Mouse (Mus musculus) cerebellum, adult 2 months (tissue): ENCODE measurements around the gene Brca2. TPM values are rescaled to one million over a fixed set of nuclear protein-coding genes. Genes with fewer than 3 reads are reported as not detected.

Experiments
- DNase-seq, 2 experiments: peaks; one replicate each; pipeline ENCODE4 v3.0.0; 2021
- H3K27ac ChIP-seq: fragments of 200-500 bp; 2 replicates; pipeline ENCODE4 v1.5.1; 2012; ENCODE audit warnings: low read length, control low read depth, inconsistent platforms; ENCODE audit not compliant: insufficient read depth
- H3K27me3 ChIP-seq: fragments of 200-500 bp; 2 replicates; pipeline ENCODE4 v1.6.1; 2012; ENCODE audit warnings: inconsistent platforms, mild to moderate bottlenecking, low read length, moderate library complexity; ENCODE audit not compliant: control insufficient read depth, insufficient read depth
- H3K4me1 ChIP-seq: fragments of 200-500 bp; 2 replicates; pipeline ENCODE4 v1.6.1; 2011; ENCODE audit warnings: low read length; ENCODE audit not compliant: control insufficient read depth, insufficient read depth
- H3K4me3 ChIP-seq: fragments of 200-500 bp; replicated peaks from 2 replicates; pipeline ENCODE3; 2011; ENCODE audit warnings: mild to moderate bottlenecking, low read depth, low read length, control low read depth; ENCODE audit not compliant: insufficient read depth
- CTCF ChIP-seq: fragments of 200-500 bp; IDR thresholded peaks from 2 replicates; pipeline ENCODE4 v1.5.1; 2011; ENCODE audit warnings: low read depth, mild to moderate bottlenecking, control low read depth, low read length, moderate library complexity, borderline replicate concordance; ENCODE audit not compliant: insufficient read depth
- POLR2A ChIP-seq: fragments of 200-500 bp; IDR thresholded peaks from 2 replicates; pipeline ENCODE4 v1.6.1; 2011; ENCODE audit warnings: low read length, control low read depth, borderline replicate concordance; ENCODE audit not compliant: insufficient read depth
- WGBS: fragments of 180-500 bp; shearing (Covaris S2); methylation state at CpG from one replicate; pipeline ENCODE4 v1.1.7; 2018; 5-methylcytosine and 5-hydroxymethylcytosine counted together
- polyA plus RNA-seq: library from polyadenylated mRNA; depleted of rRNA; stranded (reverse); fragments of >200 nt; gene quantifications from 2 replicates; pipeline ENCODE4 v1.2.3, GENCODE M21; 2012

Brca2 gene
- polyA plus RNA-seq, 1 experiment, result 7.1 TPM

GRCm38 (mm10) chr5:150510451-150511225, 11.8 kb upstream of the Brca2 start:
- H3K27me3 ChIP-seq, result no peaks in the 10 kb centered on the region
- TF ChIP-seq CTCF, result no peak
- no peak for TF ChIP-seq POLR2A
- H3K4me1 ChIP-seq, result no peaks in the 10 kb centered on the region
- no peak for DNase-seq
- H3K4me3 ChIP-seq, result no peak overlapping the region
- WGBS, result 88% methylated on average over 6 of the region's 6 CpGs
- no peak overlapping the region for H3K27ac ChIP-seq

- no peak for DNase-seq
- no peaks in the 10 kb centered on the region for H3K27me3 ChIP-seq
- H3K27ac ChIP-seq, result no peak overlapping the region
- WGBS, result 74% methylated on average over 4 of the region's 4 CpGs
- no peak overlapping the region for H3K4me3 ChIP-seq
- H3K4me1 ChIP-seq, result no peaks in the 10 kb centered on the region
- TF ChIP-seq POLR2A, result no peak
- TF ChIP-seq CTCF, result no peak
These were observed 9.2 kb upstream of the Brca2 start for GRCm38 (mm10) chr5:150513264-150513663.

GRCm38 (mm10) chr5:150514027-150514426, 8.4 kb upstream of the Brca2 start:
- H3K4me1 ChIP-seq, result no peaks in the 10 kb centered on the region
- 92% methylated on average over 1 of the region's 1 CpGs for WGBS
- H3K27ac ChIP-seq, result no peak overlapping the region
- TF ChIP-seq CTCF (no peak), POLR2A (no peak)
- no peak overlapping the region for H3K4me3 ChIP-seq
- no peak for DNase-seq
- no peaks in the 10 kb centered on the region for H3K27me3 ChIP-seq

- H3K4me1 ChIP-seq, result no peaks in the 10 kb centered on the region
- no peaks in the 10 kb centered on the region for H3K27me3 ChIP-seq
- H3K27ac ChIP-seq, result no peak within 1 kb of the TSS
- H3K4me3 ChIP-seq, result no peak within 1 kb of the TSS
- WGBS, result 56% methylated on average over 4 of the region's 4 CpGs
- DNase-seq, result no peak
- TF ChIP-seq CTCF (no peak), POLR2A (no peak)
These were observed 4.4 kb upstream of the Brca2 start, which contains the start of gene Zar1l for GRCm38 (mm10) chr5:150518064-150518463. Gene Zar1l, minus strand, starts transcription at chr5:150518164.

- no peak for DNase-seq
- H3K4me3 ChIP-seq, result no peak overlapping the region
- no peaks in the 10 kb centered on the region for H3K4me1 ChIP-seq
- TF ChIP-seq CTCF (no peak), POLR2A (no peak)
- H3K27me3 ChIP-seq, result no peaks in the 10 kb centered on the region
- WGBS, result 83% methylated on average over 1 of the region's 1 CpGs
- no peak overlapping the region for H3K27ac ChIP-seq
These were observed 2.9 kb upstream of the Brca2 start for GRCm38 (mm10) chr5:150519551-150519950.

GRCm38 (mm10) chr5:150522867-150523234, 421 bp downstream of the Brca2 start:
- DNase-seq, result no peak
- no peak for TF ChIP-seq POLR2A
- TF ChIP-seq CTCF, result no peak
- WGBS, result 5% methylated on average over 11 of the region's 11 CpGs
- H3K27me3 ChIP-seq, result no peaks in the 10 kb centered on the region
- H3K4me1 ChIP-seq, result no peaks in the 10 kb centered on the region
- no peak overlapping the region for H3K27ac ChIP-seq
- peak overlapping the region; percentile 55 for H3K4me3 ChIP-seq

- 84% methylated on average over 2 of the region's 2 CpGs for WGBS
- Histone ChIP-seq H3K4me3 (no peak overlapping the region), H3K4me1 (no peaks in the 10 kb centered on the region), H3K27ac (no peak overlapping the region), H3K27me3 (no peaks in the 10 kb centered on the region)
- TF ChIP-seq POLR2A (no peak), CTCF (no peak)
- no peak for DNase-seq
These were observed 2.8 kb downstream of the Brca2 start for GRCm38 (mm10) chr5:150525239-150525638.

- TF ChIP-seq CTCF (no peak), POLR2A (no peak)
- Histone ChIP-seq H3K4me3 (no peak overlapping the region), H3K27ac (no peak overlapping the region), H3K27me3 (no peaks in the 10 kb centered on the region), H3K4me1 (no peaks in the 10 kb centered on the region)
- WGBS, result 93% methylated on average over 1 of the region's 1 CpGs
- DNase-seq, result no peak
These were observed 18.9 kb downstream of the Brca2 start for GRCm38 (mm10) chr5:150541302-150541701.

GRCm38 (mm10) chr5:150543184-150543583, 20.8 kb downstream of the Brca2 start:
- DNase-seq, result no peak
- 75% methylated on average over 2 of the region's 2 CpGs for WGBS

More at GRCm38 (mm10) chr5:150543184-150543583, 20.8 kb downstream of the Brca2 start:
- H3K27me3 ChIP-seq, result no peaks in the 10 kb centered on the region
- H3K4me3 ChIP-seq, result no peak overlapping the region
- no peaks in the 10 kb centered on the region for H3K4me1 ChIP-seq
- no peak overlapping the region for H3K27ac ChIP-seq
- no peak for TF ChIP-seq POLR2A
- no peak for TF ChIP-seq CTCF
